Mouse (Mus musculus): ENCODE measurements at regions not wholly inside any gene's neighbourhood (a gene's known extent, or its start where the extent isn't known, plus 50 kb on each side); places are given as distances from the start of the nearest gene placed in this dataset.

- H3K9me3 ChIP-seq (ENCODE audit: control insufficient read depth, low read length), result no peaks in the 10 kb centered on the region
- no peak overlapping the region for H3K4me3 ChIP-seq (ENCODE audit: insufficient read depth in 1 of 2, low read depth in 2 of 2, low read length in 2 of 2)
- no peaks in the 10 kb centered on the region for H3K36me3 ChIP-seq (replicated peaks; ENCODE audit: control insufficient read depth, insufficient read depth, low read depth)
- no peak overlapping the region for H3K27ac ChIP-seq
- no peak overlapping the region for H3K9ac ChIP-seq (replicated peaks)
- no peak for ATAC-seq (ENCODE audit: insufficient read depth)
- H3K4me2 ChIP-seq (ENCODE audit: low read depth), result no peak overlapping the region
- no peaks in the 10 kb centered on the region for H3K4me1 ChIP-seq (replicated peaks; ENCODE audit: control insufficient read depth in 2 of 2, insufficient read depth in 2 of 2, low read length in 1 of 2)
- TF ChIP-seq EP300 (IDR thresholded peaks at IDR 0.05; ENCODE audit: low read depth), result no peak
- no peak for DNase-seq (ENCODE audit: low read depth in 3 of 3, low spot score in 3 of 3)
- no peaks in the 10 kb centered on the region for H3K27me3 ChIP-seq (ENCODE audit: control insufficient read depth, insufficient read depth, low read length)
- 43% methylated on average over 2 of the region's 2 CpGs for WGBS (ENCODE audit: insufficient replicate concordance)
Observed at GRCm38 (mm10) chr15:41232406-41233060, 1098.4 kb downstream of the 9330182O14Rik start.

All from liver, embryonic 14.5 days (tissue).